Mouse (Mus musculus): ENCODE measurements around the gene Clp1.

DNA sequence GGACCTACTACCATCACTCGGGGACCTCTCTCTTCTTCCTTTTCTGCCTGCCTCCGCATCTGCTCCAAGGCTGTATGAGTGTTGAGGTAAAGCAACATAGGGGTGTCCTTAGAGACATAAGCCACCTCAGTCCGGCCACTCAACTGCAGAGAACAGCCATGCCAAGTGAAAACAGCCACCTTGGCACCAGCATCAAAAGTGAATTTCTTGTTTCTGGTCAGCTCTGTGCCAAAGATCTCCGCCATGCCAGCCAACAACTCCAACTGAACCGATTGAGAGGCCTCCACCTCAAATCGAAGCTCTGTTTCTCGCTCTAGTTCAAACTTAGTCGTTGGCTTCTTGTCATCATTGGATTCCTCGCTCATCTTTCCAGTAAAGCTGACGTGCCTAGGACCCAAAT is 1.4 kb downstream of the Clp1 start:
- no peak for TF ChIP-seq MEF2A (IDR thresholded peaks at IDR 0.05; ENCODE audit: extremely low read depth, insufficient replicate concordance, low read depth, low read length, poor library complexity, severe bottlenecking)
- no peak for TF ChIP-seq E2F4 (IDR thresholded peaks at IDR 0.05; ENCODE audit: borderline replicate concordance, low read depth, low read length)
- TF ChIP-seq KAT2A (conservative IDR thresholded peaks at IDR 0.05; ENCODE audit: low read depth, low read length) = no peak
- TF ChIP-seq CTCF (IDR thresholded peaks at IDR 0.05 in 2 of 3, conservative IDR thresholded peaks at IDR 0.05 in 1 of 3; ENCODE audit: control insufficient read depth in 1 of 3, insufficient read depth in 1 of 3, low read depth in 2 of 3, low read length in 3 of 3, poor library complexity in 1 of 3, severe bottlenecking in 1 of 3) = no peak
- no peak for TF ChIP-seq CHD2 (IDR thresholded peaks at IDR 0.05; ENCODE audit: low read length)
- no peak for TF ChIP-seq ELF1 (IDR thresholded peaks at IDR 0.05; ENCODE audit: low read depth, low read length)
- no peak for TF ChIP-seq UBTF (IDR thresholded peaks at IDR 0.05; ENCODE audit: borderline replicate concordance, insufficient read depth, low read depth, low read length)
- no peak for TF ChIP-seq ZKSCAN1 (IDR thresholded peaks at IDR 0.05; ENCODE audit: low read depth, low read length)
- TF ChIP-seq MAX (IDR thresholded peaks at IDR 0.05; ENCODE audit: low read length) = no peak
- no peak for TF ChIP-seq MXI1 (IDR thresholded peaks at IDR 0.05; ENCODE audit: low read depth, low read length)
